Mouse (Mus musculus) lung, adult 18-20 months (tissue): ENCODE data around the gene Med22.

Experiments used
- DNase-seq, 2 experiments: peaks; one replicate each; pipeline ENCODE4 v3.0.0; 2022; ENCODE audit warnings: mixed read lengths in 2 of 2

Gene Med22

DNA sequence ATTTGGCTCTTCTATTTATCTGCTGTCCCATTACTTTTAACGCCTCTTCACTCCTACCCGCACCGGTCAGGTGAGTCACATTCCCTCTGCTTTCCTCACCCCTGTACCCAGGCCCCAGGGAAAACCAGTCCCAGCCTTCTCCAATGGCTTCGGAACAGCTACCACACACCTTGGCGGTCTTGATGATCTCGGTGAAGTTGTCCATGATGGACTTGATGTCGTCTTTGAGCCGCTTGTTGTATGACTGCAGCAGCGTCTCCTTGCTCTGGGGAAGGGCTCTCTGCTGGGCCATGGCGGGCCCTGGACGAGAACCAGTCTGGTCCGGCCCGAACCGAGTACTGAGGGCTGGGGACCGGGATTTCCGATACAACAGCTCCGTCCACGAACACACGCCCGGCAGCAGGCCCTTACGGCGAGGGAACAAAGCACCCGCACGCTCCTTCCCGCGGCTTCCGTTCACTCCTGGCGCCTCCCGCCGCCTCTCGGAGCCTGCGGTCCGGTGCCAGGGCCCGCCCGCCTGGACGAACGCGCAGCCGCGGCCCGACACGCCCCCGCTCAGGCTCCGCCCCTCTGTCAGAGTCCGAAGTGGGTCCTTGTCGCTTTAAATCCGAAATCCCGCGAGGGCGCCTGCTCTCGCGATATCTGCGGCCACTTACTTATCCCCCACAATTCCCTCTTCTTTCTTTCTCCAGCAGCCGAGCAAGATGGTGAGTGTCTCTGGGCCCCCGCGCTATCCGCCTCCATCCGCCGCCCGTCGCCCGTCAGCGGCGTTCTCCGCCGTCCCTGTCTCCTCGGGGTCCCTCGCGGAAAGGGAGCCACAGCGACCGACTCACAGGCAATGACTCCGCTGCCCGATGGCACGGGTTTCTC lies at the start of gene Med22, which contains the start of gene Rpl7a:
Gene Med22, minus strand, starts transcription at position 554 of the 870 bp plus-strand sequence.
Gene Rpl7a, plus strand, starts transcription at position 641 of the 870 bp plus-strand sequence.
- peak; percentile 99 for DNase-seq

GRCm38 (mm10) chr2:26957488-26957859 lies 47.0 kb upstream of the Med22 start:
- DNase-seq: no peak

DNA sequence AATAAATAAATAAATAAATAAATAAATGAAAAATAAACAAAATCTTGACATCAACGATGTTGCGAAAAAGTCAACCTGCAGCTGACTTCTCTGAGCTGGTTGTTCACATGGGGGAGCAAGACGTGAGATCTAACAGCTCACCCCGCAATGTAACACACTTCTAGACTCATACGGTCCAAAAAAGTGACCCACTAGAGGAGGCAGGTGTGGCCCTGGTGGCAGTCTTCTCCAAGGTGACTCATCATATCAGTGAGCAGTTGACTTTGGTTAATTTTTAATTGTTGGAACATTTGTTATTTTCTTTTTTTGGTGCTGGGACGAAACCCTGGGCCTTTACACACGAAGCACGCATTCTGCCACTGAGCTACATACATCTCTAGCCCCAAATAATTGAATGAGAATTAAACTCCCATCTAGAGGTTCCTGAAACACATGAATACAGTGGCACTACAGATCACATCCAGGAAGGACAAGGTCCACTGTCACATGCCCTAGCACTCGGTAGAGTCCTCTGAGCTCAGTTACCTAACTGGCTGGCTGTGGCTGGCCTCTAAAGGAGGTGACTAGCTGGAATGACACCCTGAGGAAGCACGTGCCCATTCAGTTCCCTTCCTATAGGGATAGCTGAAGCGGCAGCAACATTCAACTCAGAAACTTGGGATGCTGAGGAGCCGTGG lies 46.5 kb upstream of the Med22 start:
- DNase-seq: no peak

- peak in 1 of 2 experiments; percentile 50 for DNase-seq
Measured at GRCm38 (mm10) chr2:26954735-26955395, 44.4 kb upstream of the Med22 start.

DNA sequence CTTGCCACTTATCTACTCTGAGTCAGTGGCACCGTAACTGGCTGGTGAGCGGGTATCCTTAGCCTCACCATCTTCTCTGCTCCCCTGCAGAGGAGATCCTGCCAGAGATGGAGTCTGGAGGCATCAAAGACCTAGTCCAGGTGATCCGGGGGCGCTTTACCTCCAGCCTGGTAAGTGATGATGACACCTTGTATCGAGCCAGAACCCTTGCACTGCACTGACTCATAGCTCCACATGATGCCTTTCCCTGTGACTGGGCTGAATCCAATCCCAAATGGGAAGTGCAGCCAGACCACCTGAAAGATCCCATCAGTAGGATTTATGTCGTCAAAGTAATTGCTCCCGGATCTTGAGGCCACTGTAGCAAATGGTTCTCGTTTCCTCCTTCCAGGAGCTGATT lies 42.4 kb upstream of the Med22 start:
- no peak for DNase-seq

- DNase-seq: peak in 1 of 2 experiments; percentile 29
Measured at GRCm38 (mm10) chr2:26952193-26952592, 41.7 kb upstream of the Med22 start.

DNA sequence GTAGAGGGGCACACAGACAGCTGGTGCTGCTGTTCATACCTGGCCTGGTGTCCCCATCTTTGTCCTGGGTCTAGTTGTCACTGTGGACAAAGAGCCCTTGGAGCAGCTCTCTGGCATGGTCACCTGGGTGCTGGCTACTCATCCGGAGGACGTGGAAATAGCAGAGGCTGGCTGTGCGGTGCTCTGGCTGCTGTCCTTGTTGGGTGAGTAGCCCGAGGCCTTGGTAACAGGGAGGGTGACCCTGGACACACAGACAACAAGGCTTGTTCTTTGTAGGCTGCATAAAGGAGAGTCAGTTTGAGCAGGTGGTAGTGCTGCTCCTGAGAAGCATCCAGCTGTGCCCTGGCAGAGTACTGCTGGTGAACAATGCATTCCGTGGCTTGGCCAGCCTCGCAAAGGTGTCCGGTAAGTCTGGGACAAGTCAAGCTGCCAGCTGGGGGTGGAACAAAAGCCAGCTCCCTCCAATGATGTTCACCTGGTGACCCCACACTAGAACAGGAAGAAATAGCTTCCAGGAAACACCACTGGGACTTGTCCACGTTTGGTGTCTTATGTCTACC lies 40.9 kb upstream of the Med22 start:
- DNase-seq: no peak

DNA sequence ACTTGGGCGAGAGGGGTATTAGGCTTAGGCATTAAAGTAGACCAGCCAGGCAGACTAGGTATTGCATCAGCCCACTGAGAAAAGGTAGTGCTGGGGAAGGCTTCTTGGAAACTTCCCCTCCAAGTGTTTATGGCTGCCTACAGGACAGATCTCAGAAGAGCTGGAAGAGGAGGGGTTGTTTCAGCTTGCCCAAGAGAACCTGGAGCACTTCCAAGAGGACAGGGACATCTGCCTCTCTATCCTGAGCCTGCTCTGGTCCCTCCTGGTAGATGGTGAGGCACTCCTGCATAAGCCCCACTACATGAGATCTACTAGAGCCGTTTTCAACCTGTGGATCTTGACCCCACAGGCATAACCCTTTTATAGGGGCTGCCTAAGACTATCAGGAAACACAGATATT lies 39.9 kb upstream of the Med22 start:
- no peak for DNase-seq

DNA sequence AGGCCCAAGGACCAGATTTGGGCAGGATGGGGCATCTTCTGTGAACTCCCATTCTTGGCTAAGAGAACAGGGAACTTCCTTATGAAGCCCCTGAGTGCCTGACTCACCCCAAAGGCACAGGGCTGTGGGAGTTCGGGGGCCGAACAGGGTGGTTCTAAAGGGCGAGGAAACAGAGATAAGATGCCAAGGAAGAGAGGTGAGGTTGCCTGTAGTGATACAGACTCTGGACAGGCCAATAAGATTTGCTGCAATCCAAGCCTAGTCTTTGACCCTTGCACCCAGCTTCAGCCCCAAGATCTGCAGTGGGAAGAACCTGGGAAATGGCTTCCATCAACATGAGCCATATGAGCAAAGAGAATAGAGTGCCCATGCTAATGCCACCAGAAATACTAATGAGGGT lies 32.8 kb upstream of the Med22 start:
- no peak for DNase-seq

GRCm38 (mm10) chr2:26941539-26941938 lies 31.1 kb upstream of the Med22 start:
- DNase-seq: peak; percentile 67 to 77

GRCm38 (mm10) chr2:26936425-26936824 lies 25.9 kb upstream of the Med22 start:
- no peak for DNase-seq

GRCm38 (mm10) chr2:26935286-26935685 lies 24.8 kb upstream of the Med22 start:
- DNase-seq: no peak

DNA sequence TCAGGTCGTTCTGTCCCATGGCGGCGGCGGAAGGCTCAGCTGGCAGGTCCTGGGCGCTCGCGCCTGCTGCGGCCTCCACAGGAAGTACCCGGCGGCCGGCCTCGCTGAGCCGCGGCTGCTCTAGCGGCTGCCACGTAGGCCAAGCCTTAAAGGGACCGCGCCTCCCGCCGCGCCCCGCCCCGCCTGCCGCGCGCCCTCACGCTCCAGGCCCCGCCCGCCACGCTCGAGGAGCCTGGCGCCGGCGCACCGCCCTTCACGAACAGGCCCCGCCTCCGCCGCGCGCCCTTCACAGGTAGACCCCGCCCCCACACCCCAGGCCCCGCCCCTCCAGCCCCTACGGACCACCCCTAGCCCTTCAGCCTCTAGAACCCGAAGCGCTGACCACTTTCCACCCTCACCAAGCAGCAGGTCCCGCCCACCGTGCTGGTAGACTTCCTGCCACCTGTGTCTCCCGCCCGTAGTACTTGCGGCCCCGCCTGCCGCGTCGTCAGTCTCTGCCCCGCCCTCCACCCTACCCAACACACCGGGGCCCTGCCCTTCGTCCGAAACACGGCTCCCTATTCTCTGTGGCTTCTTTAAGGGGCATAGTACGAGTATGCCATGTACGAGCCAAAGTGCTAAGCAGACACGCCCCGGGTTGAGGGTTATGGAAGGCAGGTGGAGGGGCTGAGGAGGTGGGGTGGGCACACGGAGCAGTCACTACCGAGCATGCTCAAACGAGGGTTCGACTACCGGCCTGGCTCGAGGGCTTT lies 23.0 kb upstream of the Med22 start, which contains the start of the genes Surf4 and Stkld1:
Gene Surf4, minus strand, starts transcription at position 625 of the 752 bp plus-strand sequence.
Gene Stkld1, plus strand, starts transcription at position 744 of the 752 bp plus-strand sequence.
- peak; percentile 97 to 98 for DNase-seq

DNA sequence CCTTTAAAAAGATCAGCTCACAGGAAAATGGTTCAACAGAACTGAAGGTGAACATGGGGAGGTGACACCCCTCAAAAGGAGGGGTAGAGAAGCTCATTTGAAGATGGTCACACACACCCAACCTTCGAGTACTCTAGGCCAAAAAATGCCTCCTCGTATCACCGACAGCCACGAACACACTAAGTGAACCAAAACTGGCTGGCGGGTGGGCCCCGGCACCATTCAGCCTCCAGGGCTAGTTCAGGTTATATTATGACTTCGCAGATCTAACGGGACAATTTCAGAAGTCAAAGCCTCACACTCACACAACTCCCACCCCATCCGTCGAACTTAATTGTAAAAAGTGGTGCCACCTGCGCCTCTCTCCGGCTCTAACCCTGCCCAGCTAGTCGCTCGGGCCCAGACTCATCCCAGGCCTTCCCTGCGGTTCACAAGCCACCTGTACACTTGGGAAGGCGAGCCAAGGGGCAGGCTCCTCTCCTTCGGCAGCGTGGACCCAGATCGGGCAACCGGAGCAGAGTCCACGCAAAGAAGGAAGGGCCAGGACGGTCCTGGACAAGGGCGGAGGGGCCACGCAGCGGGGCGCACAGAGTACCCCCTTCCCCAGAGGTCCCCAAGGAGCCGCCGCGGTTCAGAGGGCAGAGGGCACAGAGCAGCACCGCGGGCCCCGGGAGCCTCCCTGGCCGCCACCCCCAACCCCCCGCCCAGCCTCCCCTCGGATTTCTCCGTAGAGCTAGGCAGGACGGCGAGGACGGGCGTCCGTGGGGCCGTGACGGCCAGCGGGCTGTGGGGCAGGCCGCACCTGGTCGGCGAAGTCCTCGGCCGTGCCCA lies 22.2 kb upstream of the Med22 start:
- peak; percentile 25 to 38 for DNase-seq

DNA sequence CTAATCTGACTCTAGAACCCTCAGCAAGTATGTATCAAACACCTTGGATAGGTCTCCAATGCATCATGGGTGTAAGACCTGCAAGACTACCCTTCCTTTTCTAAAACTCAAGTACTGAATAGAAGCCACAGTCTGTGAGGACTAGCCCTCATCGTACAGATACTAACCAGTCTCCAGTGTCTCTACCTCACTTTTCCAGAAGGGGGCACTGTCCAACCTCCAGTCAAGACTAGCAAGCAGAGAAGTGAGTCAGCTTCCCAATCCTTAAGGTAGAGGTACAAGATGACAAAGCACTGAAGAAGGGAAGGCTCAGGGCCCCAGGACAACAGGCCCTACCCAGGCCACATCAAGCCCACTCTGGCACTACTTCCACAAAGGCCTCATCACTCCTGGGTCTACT lies 19.9 kb upstream of the Med22 start:
- peak; percentile 65 to 80 for DNase-seq

DNA sequence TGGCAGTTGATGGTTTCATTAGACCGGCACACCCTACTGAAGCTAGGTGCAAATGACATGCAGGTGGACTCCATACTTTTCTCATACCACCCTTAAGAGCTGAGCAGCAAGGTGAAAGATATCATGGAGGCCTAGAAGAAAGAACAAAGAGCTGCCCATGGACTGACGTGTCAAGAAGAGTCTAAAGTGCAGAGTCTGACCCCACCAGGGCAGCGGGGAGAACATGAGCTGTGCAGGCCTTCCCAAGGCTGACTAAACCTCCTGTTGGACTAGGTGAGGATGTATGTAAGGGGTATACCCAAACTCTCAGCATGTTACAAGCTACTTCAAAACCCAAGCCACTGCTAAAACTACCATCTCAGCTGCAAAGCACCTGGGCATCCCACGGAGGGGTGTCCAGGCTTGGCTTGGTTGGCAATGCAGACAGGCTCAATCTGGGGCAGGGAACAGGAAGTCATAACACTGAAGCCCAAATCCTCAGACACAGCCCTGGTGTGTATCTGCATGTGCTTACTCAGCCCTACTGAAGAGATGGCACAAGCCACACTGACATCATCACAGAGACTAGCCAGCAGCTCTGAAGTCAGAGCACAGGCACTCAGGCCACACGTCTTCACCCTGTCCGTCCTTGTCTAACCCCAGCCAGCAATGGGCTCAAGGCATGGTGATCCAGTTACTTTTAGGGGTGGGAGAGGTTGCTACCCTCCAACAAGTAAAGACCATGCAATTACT lies 17.4 kb upstream of the Med22 start:
- DNase-seq: no peak

- peak in 1 of 2 experiments; percentile 30 for DNase-seq
Measured at GRCm38 (mm10) chr2:26921784-26922183, 11.3 kb upstream of the Med22 start.

DNA sequence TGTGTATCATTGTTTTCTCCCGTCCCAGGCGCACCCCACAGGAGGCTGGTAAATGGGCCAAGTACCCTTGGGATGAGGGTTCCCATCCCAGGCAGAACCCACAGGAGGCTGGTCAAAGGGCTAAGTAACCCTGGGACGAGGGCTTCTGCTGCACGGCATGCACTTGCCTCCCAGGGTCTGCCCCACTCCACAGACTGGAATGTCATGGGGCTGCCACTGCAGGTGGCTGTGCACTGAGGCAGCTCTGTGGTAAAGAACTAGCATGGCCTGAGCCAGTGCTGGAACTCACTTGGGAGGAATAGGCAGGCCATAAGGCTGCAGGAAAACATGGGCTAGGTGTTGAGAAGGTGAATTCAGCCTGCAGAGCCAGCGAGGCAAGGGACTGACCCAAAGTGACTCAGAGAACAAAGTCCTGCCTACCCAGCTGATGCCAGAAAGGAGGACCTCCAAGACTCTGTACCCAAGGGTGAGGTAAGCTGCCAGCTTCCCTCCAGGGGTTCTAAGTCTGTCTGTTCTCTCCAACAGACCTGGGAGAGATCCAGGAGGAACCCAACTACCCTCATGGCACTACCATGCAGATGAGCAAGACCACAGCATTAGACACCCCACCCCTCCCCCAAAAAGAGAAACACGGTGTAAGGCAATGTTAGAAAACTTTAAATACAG lies 9.8 kb upstream of the Med22 start:
- DNase-seq: no peak

GRCm38 (mm10) chr2:26919684-26920083 lies 9.2 kb upstream of the Med22 start:
- no peak for DNase-seq

DNA sequence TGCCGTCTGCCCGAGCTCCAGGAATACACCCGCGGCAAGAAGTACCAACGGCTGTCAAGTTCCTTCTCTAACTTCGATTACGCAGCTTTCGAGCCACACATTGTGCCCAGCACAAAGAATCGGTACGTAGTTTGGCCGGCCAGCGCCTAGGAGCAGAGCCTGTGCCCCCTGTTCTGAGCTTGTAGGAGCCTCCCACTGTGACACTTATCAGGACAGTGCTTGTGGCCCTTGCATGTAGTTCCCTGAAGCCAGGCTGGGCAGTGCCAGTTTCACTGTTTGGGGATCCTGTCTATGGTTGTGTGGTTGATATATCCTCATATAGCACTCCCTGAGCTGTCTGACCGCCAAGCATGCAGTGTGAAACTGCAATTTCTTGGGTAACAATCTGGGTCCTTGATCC lies 6.3 kb upstream of the Med22 start:
- no peak for DNase-seq
